Mouse (Mus musculus) MEL-GATA-1-ER (cell line): ENCODE data around the gene Cdkn1b.

Source experiments
- DNase-seq: peaks from one replicate; pipeline ENCODE4 v3.0.0-alpha.2; 2012; ENCODE audit warnings: low read depth; ENCODE audit errors: extremely low read depth

Gene Cdkn1b

DNA sequence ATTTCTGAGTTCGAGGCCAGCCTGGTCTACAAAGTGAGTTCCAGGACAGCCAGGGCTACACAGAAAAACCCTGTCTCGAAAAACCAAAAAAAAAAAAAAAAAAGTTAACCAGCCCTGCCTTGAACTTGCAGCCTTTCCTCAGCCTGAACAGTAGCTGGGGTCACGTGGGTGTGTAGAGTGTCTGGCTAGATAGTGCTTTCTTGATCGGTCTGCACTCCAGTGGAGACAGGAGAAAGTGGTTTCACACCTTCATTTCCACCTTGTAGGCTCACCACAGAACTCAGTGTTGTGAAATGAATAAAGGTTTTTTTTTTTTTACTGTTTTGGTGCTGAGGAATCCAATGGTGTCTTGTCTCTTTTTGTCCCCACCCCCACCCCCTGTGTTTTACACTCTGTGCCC is 16.8 kb upstream of the Cdkn1b start:
- DNase-seq, result no peak

- DNase-seq, result no peak
Measured at GRCm38 (mm10) chr6:134903891-134904884, 16.0 kb upstream of the Cdkn1b start.

DNA sequence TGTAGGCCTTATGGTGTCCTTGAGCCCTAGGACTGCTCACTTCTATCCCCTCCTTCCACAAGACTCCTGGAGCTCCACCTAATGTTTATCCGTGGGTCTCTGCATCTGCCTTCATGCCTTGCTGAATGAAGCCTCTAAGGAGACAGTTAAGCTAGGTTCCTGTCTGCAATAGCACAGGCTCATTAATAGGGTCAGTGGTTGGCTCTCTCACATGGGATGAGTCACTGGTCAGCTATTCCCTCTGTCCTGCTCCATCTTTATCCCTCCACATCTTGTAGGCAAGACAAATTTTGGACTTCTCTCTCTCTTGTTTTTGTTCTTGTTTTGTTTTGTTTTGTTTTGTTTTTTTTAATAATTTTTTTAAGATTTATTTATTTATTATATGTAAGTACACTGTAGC is 14.4 kb upstream of the Cdkn1b start:
- no peak for DNase-seq

DNA sequence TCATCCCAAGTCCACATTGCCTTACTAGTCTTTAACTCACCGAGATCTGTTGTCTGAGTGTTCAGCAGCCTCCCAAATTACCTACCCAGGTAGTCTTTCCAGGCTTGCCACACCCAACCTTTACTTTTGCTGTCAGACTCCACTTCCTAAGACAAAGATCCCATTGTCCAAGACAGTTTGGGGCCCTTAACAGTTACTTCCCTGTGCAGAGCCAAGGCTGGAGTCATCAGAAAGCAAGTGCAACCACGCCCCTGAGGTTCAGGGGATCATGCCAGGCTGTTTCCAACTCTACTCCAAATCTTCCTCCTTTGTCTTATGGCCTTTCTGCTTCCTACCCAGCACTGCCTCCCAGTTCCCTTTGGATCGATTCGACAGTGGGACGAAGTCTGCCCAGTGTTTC is 5.7 kb upstream of the Cdkn1b start:
- no peak for DNase-seq

GRCm38 (mm10) chr6:134916641-134917040 is 3.6 kb upstream of the Cdkn1b start:
- no peak for DNase-seq

DNA sequence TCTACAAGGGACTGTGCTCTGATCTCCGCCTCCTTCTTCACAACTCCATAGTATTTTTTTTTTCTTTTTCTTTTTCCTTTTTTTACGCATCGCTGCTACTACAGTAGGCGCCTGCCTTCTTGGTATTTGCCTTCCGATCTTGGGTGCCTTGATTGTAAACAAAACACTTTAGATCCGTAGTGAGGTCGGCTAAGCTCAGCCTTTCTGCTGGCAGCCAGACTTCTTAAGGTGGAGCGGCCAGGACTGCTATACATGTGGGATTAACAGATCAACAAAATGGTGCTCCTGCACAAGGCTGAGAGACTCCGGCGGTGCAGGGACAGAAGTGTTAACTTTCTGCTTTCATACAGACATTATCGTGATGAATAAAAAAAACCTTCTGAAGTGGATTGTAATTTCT is 3.1 kb upstream of the Cdkn1b start:
- no peak for DNase-seq

DNA sequence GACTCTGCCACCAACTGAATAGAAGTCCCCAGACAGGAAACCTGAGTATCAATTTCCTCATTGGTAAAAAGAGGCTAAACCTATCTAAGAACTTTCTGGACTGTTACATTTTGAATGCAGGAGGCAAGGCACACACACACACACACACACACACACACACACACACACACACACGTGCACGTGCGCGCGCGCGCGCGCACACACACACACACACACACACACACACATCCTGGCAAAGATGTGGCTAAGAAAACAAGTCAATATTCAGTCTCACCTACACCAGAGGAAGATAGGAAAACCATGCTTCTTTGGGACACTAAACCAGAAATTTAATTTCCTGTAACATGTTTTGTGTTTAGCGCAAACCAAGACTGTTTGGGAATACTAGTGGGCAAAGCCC is 1.4 kb upstream of the Cdkn1b start:
- no peak for DNase-seq

- no peak for DNase-seq
Measured at GRCm38 (mm10) chr6:134919511-134920189, 551 bp upstream of the Cdkn1b start.

DNA sequence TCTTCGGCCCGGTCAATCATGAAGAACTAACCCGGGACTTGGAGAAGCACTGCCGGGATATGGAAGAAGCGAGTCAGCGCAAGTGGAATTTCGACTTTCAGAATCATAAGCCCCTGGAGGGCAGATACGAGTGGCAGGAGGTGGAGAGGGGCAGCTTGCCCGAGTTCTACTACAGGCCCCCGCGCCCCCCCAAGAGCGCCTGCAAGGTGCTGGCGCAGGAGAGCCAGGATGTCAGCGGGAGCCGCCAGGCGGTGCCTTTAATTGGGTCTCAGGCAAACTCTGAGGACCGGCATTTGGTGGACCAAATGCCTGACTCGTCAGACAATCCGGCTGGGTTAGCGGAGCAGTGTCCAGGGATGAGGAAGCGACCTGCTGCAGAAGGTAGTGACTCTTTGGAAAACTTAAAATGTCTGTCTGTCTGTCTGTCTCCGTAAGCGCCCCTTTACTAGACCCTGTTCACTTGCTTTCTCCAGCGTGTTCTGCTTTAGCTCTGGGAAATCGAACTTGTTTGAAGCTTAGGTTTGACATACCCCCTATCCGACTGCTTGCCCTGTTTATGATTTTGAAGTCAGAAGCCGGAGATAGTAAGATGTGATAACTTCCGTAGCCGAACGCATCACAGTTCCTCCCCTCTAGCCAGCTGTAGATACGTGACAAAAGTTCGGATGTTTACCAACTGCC is 953 bp downstream of the Cdkn1b start:
- no peak for DNase-seq

DNA sequence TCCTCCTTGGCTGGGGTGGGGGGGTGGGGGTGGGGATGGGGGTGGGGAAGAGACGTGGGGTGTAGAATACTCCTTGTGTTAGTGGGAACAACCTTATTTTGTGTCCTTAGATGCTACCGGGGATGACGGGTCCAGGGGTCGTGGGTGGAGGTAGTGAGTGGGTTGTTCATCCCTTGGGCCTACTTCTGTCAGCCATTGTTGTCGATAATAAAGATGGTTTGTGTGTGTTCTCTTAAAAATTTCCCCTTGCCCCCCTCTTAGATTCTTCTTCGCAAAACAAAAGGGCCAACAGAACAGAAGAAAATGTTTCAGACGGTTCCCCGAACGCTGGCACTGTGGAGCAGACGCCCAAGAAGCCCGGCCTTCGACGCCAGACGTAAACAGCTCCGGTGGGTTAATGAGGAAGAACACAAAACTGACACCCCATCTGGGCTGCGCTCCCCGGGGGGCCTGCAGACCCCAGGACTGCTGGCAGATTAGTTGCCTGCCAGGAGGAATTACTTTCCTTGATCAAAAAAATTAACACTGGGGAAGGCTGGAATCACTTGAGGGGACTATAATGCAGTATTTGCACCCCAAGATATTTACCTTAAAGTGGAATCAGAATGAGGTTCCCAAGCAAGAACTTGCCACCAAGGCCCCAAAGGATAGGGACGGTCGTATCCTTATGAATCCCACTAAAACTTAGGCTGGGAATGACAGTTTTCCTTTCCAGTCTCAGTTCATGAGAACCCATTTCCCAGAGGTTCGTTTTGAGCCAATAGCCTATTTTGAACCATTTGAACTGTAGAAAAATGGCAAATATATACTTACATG is 1.7 kb downstream of the Cdkn1b start:
- DNase-seq, result no peak

DNA sequence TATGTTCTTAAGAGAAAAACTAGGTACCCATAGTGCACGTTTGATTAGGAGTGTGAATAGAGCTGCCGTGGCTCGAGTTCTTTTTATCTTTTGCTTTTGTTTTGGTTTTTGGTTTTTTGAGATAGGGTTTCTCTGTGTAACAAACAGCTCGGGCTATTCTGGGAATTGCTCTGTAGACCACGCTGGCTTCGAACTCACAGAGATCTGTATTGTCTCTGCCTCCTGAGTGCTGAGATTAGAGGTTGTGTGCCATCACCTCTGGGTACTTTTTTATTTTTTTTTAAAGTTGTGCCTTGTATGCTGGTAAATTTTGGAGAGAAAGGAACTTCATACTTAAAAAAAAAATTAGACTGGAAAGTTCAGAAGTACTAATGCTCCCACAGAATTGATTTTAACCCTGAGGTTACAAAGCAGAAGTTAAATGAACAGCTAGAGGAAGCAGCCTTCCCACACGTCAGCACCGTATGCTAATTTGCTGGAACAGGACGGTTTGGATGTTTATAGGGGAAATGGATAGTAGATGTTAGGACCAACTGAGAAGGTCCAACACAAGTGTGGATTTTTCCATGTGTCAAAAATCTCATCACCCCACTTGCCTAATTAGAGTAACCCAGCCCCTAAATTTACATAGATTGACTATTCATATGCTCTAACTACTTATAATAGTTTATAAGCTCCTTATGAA is 2.5 kb downstream of the Cdkn1b start:
- DNase-seq, result no peak

GRCm38 (mm10) chr6:134923670-134924069 is 3.5 kb downstream of the Cdkn1b start:
- DNase-seq, result no peak

DNA sequence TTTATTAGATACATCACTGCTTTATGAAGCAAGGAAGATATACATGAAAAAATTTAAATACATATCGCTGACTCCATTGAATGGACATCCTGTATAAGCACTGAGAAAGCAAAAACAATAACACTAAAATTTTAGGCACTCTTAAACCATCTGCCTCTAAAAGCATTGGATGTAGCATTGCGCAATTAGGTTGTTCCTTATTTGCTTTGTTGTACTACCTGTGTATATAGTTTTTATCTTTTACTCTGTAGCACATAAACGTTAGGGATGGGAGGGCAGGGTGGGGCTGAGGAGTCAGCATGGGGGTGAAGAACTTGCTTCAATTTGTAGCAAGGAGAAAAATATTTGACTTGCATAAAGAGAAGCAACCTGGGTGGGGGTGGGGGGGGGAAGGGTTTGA is 4.1 kb downstream of the Cdkn1b start:
- no peak for DNase-seq

- no peak for DNase-seq
Measured at GRCm38 (mm10) chr6:134925673-134926337, 5.6 kb downstream of the Cdkn1b start.

- DNase-seq, result no peak
Measured at GRCm38 (mm10) chr6:134926338-134926705, 6.1 kb downstream of the Cdkn1b start.

- no peak for DNase-seq
Measured at GRCm38 (mm10) chr6:134926803-134927594, 6.8 kb downstream of the Cdkn1b start.

DNA sequence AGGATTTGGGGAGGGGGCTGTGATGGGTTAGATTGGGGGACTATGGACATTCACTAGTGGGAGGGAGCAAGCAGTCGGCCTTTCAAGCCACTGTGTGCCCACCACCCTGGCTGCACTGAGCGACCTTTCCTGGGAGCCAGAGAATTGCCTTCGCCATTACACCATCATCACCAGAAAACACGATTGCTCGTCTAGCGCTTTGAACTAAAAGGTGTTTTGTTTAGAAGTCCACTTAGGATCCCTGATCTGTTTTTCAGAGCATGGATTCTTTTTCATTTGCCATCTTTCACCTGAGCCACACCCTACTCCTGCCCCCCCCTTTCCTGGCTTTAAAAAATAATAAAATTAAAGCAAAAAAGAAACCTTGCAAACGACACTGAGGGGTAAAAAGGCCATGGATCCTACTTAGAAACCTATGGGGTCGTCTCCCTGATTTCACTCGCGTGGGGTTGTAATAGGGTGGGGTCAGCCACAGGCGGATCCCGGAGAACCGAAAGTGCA is 7.4 kb downstream of the Cdkn1b start:
- DNase-seq, result no peak

- DNase-seq, result peak; percentile 97
Measured at GRCm38 (mm10) chr6:134928096-134928888, 8.1 kb downstream of the Cdkn1b start.
